Mouse (Mus musculus) B cell, adult 2 months (primary cell): ENCODE measurements around the gene Tarbp2.
A peak's percentile ranks its signal among the peaks of the same experiment; 100 is the strongest.

Source experiments
- DNase-seq, 2 experiments: peaks; one replicate each; pipeline ENCODE4 v3.0.0; 2022

The Tarbp2 gene

DNA sequence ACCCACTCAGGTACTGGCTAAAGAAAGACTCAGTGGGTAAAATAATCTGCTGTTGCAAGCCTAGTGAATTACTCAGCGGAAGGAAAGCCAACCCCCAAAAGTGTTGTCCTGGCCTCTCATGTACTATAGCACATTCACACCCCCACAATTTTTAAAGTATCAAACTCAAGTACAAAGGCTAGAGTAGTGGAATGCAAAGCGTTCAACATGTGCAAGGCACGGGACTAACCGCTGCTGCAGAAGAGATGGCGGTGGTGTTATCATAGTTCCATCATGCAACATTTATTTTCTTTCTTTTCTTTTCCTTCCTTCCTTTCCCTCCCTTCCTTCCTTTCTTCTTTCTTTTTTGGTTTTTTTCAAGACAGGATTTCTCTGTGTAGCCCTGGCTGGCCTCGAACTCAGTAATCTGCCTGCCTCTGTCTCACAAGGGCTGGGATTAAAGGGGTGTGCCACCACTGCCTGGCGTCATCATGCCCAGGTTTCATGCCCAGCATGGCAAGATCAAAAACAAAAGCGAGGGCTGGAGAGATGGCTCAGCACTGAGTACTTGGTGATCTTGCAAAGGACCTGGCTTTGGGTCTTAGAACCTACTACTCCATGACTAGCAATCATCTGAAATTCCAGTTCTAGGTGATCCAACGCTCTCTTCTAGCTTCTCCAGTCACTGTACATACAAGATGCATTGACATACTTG lies 12.1 kb upstream of the Tarbp2 start:
- no peak for DNase-seq

DNA sequence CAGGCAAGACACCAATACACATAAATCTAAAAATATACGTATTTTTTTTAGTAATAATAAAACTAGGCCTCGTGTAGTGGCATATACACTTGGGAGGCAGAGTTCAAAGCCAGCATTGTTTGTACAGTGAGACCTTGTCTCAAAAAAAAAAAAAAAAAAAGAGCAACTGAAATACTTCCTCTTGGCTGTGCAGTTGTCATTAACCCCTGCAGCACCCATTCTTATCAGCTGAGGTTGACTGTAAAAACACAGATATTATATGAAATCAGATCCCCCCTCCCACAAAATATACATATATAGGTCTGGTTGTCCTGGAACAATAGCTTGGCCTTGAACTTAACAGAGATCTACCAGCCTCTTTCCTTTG lies 11.5 kb upstream of the Tarbp2 start:
- no peak for DNase-seq

DNA sequence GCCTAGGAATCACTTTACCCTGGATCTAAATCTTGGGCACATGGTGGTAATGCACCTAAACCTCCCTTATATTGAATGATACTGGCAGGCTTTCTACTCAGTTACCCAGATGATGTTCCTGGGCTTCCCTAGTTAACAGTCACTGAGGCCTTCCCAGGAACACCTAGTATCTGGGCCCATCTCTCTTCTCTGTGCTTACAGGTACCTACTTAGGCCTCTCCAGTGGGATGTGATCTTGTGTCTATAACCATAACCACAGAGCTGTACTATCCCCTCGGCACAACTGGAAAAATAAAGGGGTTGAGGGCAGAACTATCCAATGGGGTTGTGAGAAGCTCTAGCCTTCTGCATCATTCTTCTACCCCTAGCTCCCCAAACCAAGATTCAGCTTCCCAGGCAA lies 11.1 kb upstream of the Tarbp2 start:
- no peak for DNase-seq

DNA sequence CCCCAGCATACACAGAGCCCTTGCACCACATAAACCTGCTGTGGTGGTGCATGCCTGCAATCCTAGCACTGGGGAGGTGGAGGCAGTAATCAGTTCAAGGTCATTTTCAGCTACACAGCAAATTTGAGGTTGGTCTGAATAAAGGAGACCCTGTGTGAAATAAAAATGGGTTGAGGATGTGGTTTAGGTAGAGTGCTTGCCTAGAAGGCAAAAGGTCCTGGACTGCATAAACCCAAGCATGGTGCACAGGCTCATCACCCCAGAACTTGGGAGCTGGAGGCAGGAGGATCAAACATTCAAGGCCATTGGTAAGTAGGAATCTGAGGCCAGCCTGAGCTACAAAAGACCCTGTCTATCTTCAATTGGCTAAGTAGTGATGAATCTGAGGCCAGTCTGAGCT lies 10.4 kb upstream of the Tarbp2 start:
- DNase-seq = no peak

DNA sequence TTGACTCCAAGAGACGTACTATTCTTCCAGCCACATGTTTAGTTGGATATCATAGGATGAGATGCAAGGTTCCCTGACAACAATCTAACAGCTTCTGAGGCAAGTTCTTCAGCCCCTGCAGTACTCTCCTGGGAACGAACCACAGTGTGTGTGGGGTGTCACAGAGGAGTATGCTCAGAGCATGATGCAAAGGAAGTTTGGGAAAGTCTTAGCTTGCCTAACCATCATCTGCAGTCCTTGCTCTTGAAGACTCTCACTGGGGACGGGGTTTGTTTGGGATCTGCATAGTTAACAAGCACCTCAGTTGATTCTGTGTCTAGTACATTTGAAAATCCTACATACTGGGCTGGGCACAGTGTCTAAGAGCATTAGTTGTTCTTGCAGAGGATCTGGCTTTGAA lies 9.7 kb upstream of the Tarbp2 start:
- DNase-seq = no peak

DNA sequence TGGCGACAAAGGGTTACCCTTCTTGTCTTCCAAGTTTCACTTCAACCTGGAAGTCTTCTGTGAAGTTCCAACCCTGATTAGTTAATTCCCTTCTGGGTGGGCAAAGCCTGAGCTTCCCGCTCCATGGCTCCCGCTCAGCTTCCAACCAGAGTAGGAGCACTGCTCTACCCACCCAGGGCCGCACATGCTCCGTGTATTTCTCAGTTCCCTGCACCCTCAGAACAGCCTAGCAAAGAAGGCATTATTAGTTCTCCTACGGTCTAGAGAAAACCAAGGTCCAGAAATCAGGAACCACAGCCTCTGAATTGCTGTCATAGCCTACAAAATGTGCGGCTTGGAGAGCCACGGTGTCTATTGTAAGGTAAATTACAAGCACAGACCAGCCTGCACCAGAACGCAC lies 7.9 kb upstream of the Tarbp2 start:
- DNase-seq = no peak

DNA sequence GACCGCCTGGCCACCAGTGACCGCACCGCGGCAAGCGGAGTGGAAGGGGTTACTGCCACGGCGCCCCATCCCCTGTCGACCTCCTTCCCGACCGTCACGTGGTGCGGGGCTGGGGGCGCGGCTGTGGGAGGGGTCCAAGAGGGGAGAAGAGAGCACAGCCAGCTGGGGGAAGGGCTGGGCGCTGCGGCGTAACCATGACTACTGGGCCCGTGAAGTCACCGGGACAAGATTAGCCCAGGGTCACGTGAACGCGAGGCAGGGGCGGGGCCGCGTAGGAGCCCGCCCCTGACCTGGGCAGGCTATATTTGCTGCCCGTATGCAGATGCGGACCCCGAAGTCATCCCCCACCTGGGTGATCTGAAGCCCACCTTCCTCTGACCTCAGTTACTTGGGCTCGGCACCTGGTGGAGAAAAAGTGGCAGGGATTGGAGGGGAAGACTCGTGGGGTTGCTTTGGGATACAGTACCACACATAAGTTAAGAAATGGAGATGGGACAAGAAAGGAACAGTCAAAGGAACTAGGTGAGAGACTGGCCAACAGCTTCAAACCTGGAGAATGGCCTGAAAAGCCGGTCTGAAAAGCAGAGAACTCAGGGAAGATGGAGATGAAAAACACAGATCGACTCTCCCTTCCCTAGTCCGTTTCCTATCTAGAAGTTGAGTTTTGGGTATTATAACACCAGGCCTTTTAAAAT lies 7.3 kb upstream of the Tarbp2 start:
- peak; percentile 89 for DNase-seq

DNA sequence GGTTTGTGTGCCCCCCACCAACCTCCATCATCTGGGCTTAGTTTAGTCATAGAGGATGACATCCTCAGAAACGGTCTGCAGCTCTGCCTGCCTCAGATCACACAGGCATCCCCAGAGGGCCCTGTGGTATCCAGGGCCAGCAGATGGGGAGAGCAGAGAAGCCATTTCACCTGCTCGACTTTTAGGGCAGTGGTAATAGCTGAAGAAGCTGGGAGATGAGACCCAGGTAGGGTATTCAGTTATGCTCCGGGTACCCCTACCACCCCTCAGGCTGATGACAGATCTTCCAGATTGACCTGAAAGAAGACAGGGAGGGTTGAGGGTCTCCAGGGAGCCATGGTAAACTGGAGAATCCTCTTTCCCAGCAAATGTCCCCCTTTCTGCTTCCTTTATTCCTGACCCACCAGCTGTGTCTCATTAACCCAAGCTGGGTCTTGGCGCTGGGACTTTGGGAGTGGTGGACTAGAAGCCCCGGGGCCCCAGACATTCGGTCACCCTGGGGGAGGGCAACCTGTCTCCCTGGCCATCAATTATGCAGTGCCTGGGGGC lies 6.6 kb upstream of the Tarbp2 start:
- peak in 1 of 2 experiments; percentile 21 for DNase-seq

DNA sequence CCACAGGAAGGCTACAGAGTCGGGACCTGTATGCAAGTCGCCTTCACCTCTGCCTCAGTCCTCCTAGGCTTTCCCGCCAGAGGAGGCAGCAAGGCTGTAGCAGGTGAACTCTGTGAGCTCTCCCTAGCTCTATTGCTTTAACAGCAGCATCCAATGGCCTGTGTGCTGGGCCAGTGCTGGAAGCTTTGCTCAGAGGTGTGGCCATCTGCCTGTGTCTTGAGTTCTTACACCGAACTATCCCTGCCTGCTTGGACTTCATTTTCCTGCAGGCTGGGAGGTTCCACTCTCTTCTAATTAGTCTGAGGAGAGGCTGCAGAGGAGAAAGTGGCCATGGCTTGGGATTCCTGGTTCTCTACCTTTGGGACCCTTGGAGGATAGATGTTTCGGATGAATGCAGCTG lies 6.0 kb upstream of the Tarbp2 start:
- DNase-seq = no peak

DNA sequence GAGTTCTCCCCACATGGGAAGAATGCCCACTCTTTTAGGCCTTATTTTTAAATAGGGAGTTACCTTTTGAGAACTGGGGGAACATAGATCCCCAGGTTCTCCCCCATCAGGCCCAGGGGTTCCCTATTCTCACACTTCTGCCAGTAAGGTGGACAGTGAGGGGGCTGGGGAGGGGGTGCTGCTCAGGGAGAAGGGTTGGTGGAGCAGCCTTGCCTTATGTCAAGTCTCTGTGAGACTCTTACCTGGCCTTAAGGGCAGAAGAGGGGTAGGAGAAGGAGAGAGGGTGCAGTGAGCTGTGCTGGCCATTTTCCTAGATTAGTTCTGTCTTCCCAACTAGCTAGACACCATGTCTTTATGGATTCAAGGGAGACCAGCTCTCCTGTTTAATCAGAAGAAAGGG lies 5.5 kb upstream of the Tarbp2 start:
- no peak for DNase-seq

DNA sequence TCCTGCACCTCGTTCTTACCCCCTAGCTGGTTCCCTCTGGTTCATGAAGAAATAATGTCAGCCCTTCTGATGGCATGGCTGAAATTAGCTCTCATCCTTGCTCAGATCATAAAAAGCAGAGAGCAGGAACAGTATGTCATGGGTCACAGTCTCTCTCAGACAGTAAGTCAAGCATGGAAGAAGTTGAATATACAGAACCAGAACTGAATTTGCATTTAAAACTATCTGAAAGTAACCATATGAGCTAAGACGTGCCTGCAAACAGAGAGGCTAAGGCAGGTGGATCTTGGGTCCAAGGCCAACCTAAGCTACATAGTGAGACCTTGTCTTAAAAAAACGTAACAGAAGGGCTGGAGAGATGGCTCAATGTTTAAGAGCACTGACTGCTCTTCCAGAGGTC lies 5.0 kb upstream of the Tarbp2 start:
- no peak for DNase-seq

DNA sequence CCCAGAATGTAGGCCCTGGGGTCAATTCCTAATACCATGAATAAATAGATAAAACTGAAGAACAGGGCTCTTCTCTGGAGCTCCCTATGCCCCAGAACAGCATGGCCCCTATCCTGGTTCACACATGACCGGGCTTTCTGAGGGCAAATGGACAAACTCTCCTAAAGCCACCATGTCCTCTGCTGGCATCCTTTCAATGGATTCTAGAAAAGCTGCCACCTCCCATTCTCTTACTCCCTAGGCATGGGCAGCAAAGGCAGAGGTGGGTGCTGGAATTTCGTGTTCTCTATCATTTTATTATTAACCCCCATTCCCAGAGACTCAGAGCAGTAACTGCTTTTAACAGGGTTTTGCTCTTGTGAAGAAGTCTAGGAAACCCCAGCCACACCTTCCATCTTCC lies 2.7 kb upstream of the Tarbp2 start:
- no peak for DNase-seq

DNA sequence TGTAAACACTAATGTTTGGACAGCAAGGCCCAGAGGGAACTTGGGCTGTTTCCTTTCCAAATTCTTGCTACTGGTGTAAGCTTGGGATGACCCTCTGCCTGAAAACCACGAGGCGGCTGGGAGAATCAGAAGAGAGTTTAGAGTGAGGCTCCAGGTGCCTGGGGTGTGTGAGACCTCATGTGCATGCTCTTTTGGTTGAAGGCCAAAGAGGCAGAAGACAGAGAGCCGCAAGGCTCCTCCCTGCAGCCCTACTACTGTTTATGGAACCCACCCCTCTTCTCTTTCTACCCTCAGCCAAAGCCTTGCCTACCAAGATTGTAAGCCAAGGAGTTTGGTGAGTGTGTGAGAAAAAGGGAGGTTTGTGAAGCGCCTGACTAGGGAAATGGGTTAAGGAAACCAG lies 2.2 kb upstream of the Tarbp2 start:
- no peak for DNase-seq

DNA sequence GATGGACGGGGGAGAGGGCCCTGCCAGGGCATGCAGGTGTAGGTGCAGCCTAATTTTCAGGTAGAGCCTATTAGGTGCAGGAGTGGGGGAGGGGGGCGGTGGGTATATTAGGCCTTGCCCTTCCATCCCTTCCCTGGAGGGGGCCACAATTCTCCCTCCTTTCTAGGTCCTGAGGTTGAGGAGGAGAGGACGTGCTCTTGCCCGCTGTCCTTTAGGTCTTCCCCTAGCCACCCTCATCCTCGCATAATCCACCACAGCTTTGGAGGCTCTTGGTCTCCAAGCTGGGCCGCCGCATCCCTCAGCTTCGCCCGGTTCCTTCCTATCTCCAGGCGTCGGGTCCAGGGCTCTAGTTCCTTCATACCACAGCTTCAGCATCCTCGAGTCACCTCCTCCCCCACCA lies 1.7 kb upstream of the Tarbp2 start:
- DNase-seq = no peak

DNA sequence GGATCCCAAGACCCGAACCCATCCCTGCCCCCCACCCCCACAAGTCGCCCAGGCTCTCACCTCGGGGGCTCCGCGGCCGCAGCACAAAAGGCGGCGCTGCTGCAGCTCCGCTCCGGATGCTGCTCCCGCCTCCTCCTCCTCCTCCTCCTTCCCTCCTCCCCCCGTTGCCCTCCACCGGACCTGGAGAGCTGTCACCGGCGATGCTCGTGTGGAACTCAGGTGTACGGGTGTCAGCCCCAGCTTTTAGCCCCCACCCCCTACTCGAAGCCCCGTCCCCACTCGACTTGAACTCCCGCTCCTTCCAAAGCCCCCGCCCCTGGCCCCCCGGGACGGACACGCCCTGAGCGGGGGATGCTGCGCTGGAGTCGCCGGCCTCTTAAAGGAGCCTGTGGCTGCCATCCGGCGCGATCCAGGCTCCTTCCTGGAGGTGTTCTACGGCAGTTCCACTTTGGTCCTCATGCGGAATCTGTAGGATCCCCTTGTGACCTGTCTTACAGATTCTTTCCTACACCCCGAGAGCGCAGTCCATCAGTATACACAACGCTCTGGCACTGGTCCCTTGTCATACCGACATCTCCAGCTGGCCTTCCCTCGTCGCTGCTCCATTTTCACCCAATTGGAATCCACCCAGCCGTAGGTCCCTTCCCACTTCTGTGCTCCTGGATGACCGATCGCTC lies 1.1 kb upstream of the Tarbp2 start, which contains the start of gene Map3k12:
Gene Map3k12, minus strand, starts transcription at position 337 of the 677 bp plus-strand sequence.
- peak; percentile 38 for DNase-seq

DNA sequence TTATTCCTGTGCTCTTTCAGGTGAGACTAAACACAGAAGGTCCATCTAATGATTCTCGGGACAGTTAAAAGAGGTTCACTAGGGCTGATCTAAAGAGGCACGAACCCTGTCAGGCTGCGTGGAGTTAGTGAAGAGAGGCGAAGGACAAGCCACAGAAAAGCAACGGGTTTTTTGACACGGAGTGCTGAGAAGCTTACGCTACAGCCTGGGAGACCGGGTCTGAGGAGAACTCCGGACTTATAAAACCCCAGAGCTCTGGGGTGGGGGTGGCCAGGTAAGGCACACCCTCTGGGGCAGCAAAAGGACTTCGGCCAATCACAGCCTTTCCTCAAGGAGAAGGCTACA lies 389 bp upstream of the Tarbp2 start:
- DNase-seq = no peak

DNA sequence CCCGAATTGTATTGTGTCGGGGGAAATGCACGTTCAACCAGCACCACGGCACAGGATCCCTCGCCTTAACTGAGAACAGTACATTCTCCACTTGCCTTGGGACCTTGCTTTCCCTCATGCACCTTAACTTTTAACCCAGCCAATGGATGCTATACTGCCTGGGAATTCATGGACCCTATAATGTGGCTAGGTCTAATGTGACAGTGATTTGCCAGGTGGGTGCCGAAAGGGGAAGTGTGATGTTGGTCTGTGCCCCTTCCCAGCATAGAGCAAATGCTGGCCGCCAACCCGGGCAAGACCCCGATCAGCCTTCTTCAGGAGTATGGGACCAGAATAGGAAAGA lies 838 bp downstream of the Tarbp2 start:
- no peak for DNase-seq

DNA sequence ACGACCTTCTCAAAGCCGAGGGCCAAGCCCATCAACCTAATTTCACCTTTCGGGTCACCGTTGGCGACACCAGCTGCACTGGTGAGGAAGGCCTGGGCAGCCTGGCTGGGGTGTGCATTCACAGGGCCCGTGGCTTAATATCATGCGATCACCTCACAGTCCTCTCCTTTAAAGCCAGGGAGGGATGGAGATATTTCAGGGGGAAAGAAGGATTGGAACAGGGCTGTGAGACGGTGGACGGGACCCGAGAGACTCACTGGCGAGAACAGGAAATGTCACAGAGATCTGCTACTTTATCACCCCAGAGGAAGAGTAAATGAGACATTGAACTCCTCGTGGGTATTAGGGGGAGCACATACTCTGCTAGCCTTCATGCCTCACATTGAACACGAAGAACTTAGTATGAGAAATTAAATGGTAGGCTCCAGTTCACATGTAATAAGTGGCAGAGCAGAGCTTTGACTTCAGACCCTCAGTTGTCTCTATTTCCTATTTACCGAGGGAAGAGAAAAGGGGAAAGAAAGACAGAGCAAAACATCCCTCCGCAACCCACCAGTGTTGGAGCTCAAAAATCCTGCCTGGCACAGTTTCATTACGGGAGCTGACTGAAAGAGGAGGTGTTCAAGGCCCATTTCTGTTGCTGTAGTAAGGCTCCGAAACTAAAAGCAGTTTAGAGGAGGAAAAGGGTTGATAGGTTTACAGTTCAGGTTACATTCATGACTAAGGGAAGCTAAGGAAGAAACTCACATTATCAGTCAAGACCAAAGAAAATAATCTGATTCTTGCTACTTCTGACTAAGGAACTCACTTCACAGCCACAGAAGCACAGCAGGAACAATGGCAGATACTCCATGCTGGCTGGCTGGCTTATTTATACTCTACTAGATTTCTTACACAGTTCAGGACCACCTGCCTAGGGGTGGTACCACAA lies 1.5 kb downstream of the Tarbp2 start:
- no peak for DNase-seq

DNA sequence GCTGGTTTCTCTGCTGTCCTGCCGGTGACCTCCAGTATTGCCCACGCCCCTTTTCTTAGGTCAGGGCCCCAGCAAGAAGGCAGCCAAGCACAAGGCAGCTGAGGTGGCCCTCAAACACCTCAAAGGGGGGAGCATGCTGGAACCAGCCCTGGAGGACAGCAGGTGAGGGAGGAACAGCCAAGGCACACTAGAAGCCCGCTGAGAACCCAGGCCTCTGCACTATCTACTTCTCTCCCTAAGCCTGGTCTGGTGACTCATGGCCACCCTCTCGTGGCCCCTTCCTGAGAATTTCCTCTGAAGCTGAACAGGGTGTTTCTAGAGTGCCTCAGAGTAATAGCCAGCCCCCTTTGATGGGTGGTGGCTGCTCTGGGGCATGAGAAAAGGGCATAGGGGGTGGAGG lies 2.4 kb downstream of the Tarbp2 start:
- no peak for DNase-seq

DNA sequence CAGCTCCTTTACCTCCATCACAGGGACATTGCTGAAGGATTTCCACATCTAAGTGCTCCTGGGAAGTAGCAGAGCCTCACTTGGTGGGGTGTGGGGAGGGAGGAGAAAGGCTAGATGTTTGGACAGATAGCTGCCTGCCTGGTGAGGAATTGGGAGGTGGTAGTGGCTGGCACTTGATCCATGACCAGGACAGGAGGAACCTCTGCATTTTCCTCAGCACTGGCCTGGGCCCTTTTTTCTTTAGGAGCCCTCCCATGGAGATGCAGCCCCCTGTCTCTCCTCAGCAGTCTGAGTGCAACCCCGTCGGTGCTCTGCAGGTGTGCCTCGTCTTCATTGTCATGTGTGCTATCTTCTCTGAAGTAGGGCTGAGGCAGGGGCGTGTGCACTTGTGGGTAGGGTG lies 3.5 kb downstream of the Tarbp2 start:
- no peak for DNase-seq

DNA sequence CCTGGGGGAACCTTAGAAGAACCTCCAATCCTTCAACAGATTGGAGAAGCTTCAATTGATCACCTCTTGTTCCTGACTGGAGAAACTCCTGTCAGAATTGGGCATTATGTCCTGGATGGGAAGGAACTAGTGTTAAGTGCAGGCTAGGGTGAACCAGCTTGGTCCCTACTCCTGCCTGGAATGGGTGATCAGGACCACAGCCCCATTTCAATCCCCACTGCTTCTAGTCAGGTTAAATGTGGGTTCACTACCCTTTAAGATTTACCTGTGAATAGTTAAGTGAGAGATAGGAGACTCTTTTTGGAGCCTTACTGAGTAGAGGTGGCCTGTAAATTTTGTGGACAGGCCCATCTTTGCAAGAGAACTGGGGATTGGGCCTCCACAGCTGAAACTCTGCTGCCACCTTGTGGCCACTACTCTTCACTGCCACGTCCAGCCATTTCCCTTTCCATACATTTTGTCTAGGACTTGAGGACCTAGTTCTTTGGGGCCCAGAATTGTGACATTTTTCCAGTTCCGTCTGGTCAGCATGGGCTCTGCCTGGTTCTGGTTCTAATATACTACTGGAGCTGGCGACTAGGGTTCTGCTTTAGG lies 7.0 kb downstream of the Tarbp2 start, which contains the start of gene Npff:
Gene Npff, minus strand, starts transcription at position 51 of the 594 bp plus-strand sequence.
- DNase-seq = peak; percentile 82 to 84
